Mouse (Mus musculus): Measurements from ENCODE around the gene Clec11a.

DNA sequence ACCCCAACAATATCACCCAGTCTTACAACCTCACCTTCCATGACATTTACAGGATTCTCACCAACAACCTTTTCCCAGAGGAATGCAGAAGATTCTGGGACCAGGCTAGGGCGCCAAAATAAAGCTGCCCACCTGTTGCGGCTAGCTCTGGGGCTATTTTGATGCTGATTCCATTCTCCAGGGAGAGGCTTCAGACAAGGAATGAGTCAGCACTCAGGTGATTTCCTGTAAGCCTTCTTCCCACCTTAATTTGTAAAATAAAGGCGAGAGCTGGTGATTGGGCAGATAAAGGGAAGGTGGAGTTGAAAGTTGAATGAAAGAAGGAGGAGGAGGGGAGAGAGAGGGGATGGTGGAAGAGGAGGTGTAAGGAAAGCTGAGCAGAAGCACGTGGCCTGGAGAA is 15.3 kb downstream of the Clec11a start:
- TF ChIP-seq EP300 (IDR thresholded peaks at IDR 0.05; ENCODE audit: low read depth in 1 of 2, low read length in 2 of 2) (no peak), MEF2A (IDR thresholded peaks at IDR 0.05; ENCODE audit: extremely low read depth, insufficient replicate concordance, low read depth, low read length, poor library complexity, severe bottlenecking) (no peak)

Data from MEL (cell line).